Mouse (Mus musculus) kidney, adult 18-20 months (tissue): ENCODE results near the gene Klc4.

ENCODE experiments used
- DNase-seq: peaks from one replicate; pipeline ENCODE4 v3.0.0; 2021

The Klc4 gene

GRCm38 (mm10) chr17:46588173-46588572 is 57.6 kb downstream of the Klc4 start:
- DNase-seq, result no peak

GRCm38 (mm10) chr17:46586327-46586726 is 59.5 kb downstream of the Klc4 start:
- no peak for DNase-seq
